Mouse (Mus musculus) bone marrow macrophage, adult 2 months (primary cell): Measurements from ENCODE around the gene Il12b.

ENCODE experiments used
- CTCF ChIP-seq: IDR thresholded peaks from 2 replicates; pipeline ENCODE4 v1.5.1; 2012; ENCODE audit warnings: low read depth, mild to moderate bottlenecking, low read length, moderate library complexity
- POLR2A ChIP-seq: IDR thresholded peaks from 2 replicates; pipeline ENCODE4 v1.6.1; 2012; ENCODE audit warnings: mild to moderate bottlenecking, low read depth, low read length, borderline replicate concordance

DNA sequence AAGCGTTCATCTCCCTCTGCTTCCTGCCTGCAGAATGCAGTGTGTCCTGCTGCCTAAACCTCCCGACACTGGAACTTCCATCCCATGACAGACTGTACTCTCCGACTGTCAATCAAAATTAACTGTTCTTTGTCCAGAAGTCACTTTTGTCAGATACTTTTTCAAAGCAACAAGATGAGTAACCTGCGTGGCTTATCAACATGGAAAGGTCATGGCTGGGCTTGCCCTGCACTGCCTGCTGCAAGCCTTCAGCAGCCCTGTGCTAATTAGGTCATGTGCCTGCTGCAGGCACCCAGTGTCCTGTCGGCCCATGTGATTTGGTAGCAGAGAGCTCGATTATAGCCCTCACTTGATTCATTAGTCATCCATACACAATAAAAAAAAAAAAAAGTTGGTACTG lies 25.8 kb downstream of the Il12b start:
- TF ChIP-seq CTCF (no peak), POLR2A (no peak)
